Mouse (Mus musculus): ENCODE data around the gene Arl5c. TPM values are rescaled to one million over a fixed set of nuclear protein-coding genes. Genes with fewer than 3 reads are reported as not detected.

The Arl5c gene
- polyA plus RNA-seq, 1 experiment from 2014 or later, result 8.4 TPM

GRCm38 (mm10) chr11:98027297-98027688 is 31.3 kb upstream of the Arl5c start:
- peak overlapping the region; percentile 98 for H3K9ac ChIP-seq
- 0% methylated on average over 18 of the region's 18 CpGs for WGBS
- peak overlapping the region; percentile 92 for H3K27ac ChIP-seq (replicated peaks)
- H3K9me3 ChIP-seq, result no peaks in the 10 kb centered on the region
- peak overlapping the region; percentile 81 for H3K4me3 ChIP-seq
- no peaks in the 10 kb centered on the region for H3K27me3 ChIP-seq
- peaks cover 33% of the 10 kb centered on the region for H3K36me3 ChIP-seq
- peak overlapping the region; percentile 92 for H3K4me2 ChIP-seq
- H3K4me1 ChIP-seq (replicated peaks), result peaks cover 37% of the 10 kb centered on the region
- no peak for ATAC-seq (ENCODE audit: low read depth)

GRCm38 (mm10) chr11:98026570-98027296 is 30.8 kb upstream of the Arl5c start, which contains the start of gene Rpl19:
Gene Rpl19, plus strand, starts transcription at chr11:98026710.
- Histone ChIP-seq H3K4me3 (peak within 1 kb of the TSS; percentile 81), H3K9me3 (no peaks in the 10 kb centered on the region), H3K27ac (replicated peaks) (peak within 1 kb of the TSS; percentile 92), H3K27me3 (no peaks in the 10 kb centered on the region), H3K9ac (peak within 1 kb of the TSS; percentile 98), H3K4me2 (peak within 1 kb of the TSS; percentile 92), H3K4me1 (replicated peaks) (peaks cover 33% of the 10 kb centered on the region), H3K36me3 (peaks cover 33% of the 10 kb centered on the region)
- ATAC-seq (ENCODE audit: low read depth), result peak; percentile 55
- 2% methylated on average over 68 of the region's 69 CpGs for WGBS

GRCm38 (mm10) chr11:98026248-98026569 is 30.2 kb upstream of the Arl5c start:
- H3K4me3 ChIP-seq, result peak overlapping the region; percentile 81
- H3K9me3 ChIP-seq, result no peaks in the 10 kb centered on the region
- peaks cover 38% of the 10 kb centered on the region for H3K4me1 ChIP-seq (replicated peaks)
- H3K36me3 ChIP-seq, result peaks cover 31% of the 10 kb centered on the region
- WGBS, result 6% methylated on average over 15 of the region's 15 CpGs
- peak overlapping the region; percentile 98 for H3K9ac ChIP-seq
- peak overlapping the region; percentile 92 for H3K27ac ChIP-seq (replicated peaks)
- ATAC-seq (ENCODE audit: low read depth), result no peak
- peak overlapping the region; percentile 92 for H3K4me2 ChIP-seq
- no peaks in the 10 kb centered on the region for H3K27me3 ChIP-seq

DNA sequence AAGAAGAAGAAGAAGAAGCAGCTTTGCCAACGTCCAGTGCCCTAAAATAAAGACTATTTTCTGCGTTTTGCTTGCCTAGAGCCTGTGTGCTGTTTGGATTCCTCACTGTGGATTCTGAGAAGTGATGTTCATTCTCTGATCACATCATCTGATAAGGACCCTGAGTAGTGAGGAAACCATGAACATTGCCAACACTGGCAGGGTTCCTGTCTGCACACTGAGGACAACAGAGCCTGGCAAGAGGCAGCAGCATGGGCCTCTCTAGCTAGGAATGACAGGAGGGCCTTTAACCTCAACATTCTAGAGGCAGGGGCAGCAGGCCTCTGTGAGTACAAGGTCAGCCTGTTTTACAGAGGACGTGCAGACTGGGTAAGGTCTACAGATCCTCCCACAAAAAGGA is 28.5 kb upstream of the Arl5c start:
- Histone ChIP-seq H3K36me3 (peaks cover 14% of the 10 kb centered on the region), H3K4me1 (replicated peaks) (peaks cover 55% of the 10 kb centered on the region), H3K4me2 (no peak overlapping the region), H3K9me3 (no peaks in the 10 kb centered on the region), H3K4me3 (no peak overlapping the region), H3K27me3 (no peaks in the 10 kb centered on the region), H3K9ac (no peak overlapping the region), H3K27ac (replicated peaks) (no peak overlapping the region)
- 88% methylated on average over 3 of the region's 3 CpGs for WGBS
- no peak for ATAC-seq (ENCODE audit: low read depth)

GRCm38 (mm10) chr11:98022555-98023371 is 26.8 kb upstream of the Arl5c start, which contains the start of gene Cacnb1:
Gene Cacnb1, minus strand, starts transcription at chr11:98023034.
- ATAC-seq (ENCODE audit: low read depth), result peak; percentile 62
- 1% methylated on average over 51 of the region's 52 CpGs for WGBS

GRCm38 (mm10) chr11:98022253-98022554 is 26.2 kb upstream of the Arl5c start:
- Histone ChIP-seq H3K27me3 (no peaks in the 10 kb centered on the region), H3K4me1 (replicated peaks) (peaks cover 55% of the 10 kb centered on the region), H3K9me3 (no peaks in the 10 kb centered on the region), H3K4me3 (peak overlapping the region; percentile 95), H3K36me3 (peaks cover 20% of the 10 kb centered on the region), H3K27ac (replicated peaks) (peak overlapping the region; percentile 98), H3K4me2 (peak overlapping the region; percentile 78), H3K9ac (peak overlapping the region; percentile 97)
- peak; percentile 34; the same call in 1 of the 2 replicates for ATAC-seq (ENCODE audit: low read depth)
- under 1% methylated on average over 23 of the region's 23 CpGs for WGBS

More at GRCm38 (mm10) chr11:98022555-98023371, 26.8 kb upstream of the Arl5c start, which contains the start of gene Cacnb1:
- Histone ChIP-seq H3K4me1 (replicated peaks) (peaks cover 60% of the 10 kb centered on the region), H3K4me2 (peak within 1 kb of the TSS; percentile 78), H3K36me3 (peaks cover 15% of the 10 kb centered on the region), H3K9me3 (no peaks in the 10 kb centered on the region), H3K27me3 (no peaks in the 10 kb centered on the region), H3K27ac (replicated peaks) (peak within 1 kb of the TSS; percentile 98), H3K4me3 (peak within 1 kb of the TSS; percentile 95), H3K9ac (peak within 1 kb of the TSS; percentile 97)

GRCm38 (mm10) chr11:98021565-98022252 is 25.7 kb upstream of the Arl5c start:
- Histone ChIP-seq H3K9me3 (no peaks in the 10 kb centered on the region), H3K27me3 (no peaks in the 10 kb centered on the region), H3K36me3 (peaks cover 25% of the 10 kb centered on the region), H3K4me3 (peak overlapping the region; percentile 95), H3K4me1 (replicated peaks) (peaks cover 55% of the 10 kb centered on the region), H3K9ac (peak overlapping the region; percentile 97), H3K4me2 (peak overlapping the region; percentile 78), H3K27ac (replicated peaks) (peak overlapping the region; percentile 98)
- peak; percentile 12 for ATAC-seq (ENCODE audit: low read depth)
- WGBS, result 3% methylated on average over 34 of the region's 34 CpGs

DNA sequence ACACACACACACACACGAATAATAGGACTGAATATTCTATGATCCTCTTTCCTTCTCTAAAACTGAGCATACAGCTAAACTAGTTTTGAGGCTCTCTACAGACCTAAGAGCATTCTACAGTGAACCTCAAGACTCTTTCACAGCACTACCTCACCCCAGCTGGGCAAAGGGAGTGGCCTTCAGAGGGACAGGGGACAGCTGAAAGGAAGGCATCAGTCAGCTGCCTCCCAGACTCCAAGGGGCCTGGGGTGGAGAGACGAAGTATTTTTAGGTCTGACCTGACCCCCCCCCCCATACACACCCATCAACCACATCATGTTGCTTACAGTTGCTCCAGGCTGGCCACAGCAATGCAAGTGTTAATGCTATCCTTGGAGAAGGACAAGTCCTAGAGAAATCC is 25.1 kb upstream of the Arl5c start:
- Histone ChIP-seq H3K27me3 (no peaks in the 10 kb centered on the region), H3K4me3 (peak overlapping the region; percentile 95), H3K27ac (replicated peaks) (no peak overlapping the region), H3K4me1 (replicated peaks) (peaks cover 54% of the 10 kb centered on the region), H3K36me3 (peaks cover 31% of the 10 kb centered on the region), H3K4me2 (peak overlapping the region; percentile 78), H3K9ac (peak overlapping the region; percentile 97), H3K9me3 (no peaks in the 10 kb centered on the region)
- 70% methylated on average over 2 of the region's 2 CpGs for WGBS
- no peak for ATAC-seq (ENCODE audit: low read depth)

DNA sequence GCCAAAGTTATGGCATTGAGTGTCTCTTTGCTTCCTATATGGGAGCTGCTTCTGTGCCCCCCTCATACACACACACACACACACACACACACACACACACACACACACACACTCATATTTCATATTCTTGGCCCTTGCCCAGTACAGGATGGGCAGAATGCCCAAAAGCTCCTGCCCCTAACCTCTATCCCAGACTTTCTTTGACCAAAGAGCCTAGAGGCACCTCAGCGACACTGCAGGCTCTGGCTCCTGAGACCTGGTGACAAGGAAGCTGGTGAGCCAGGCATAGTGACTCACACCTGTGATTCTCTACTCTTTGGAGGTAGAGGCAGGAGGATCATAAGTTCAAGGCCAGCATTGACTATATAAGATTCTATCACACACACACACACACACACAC is 24.7 kb upstream of the Arl5c start:
- no peak for ATAC-seq (ENCODE audit: low read depth)
- Histone ChIP-seq H3K9ac (peak overlapping the region; percentile 97), H3K27me3 (no peaks in the 10 kb centered on the region), H3K4me1 (replicated peaks) (peaks cover 50% of the 10 kb centered on the region), H3K27ac (replicated peaks) (peak overlapping the region; percentile 87), H3K36me3 (peaks cover 35% of the 10 kb centered on the region), H3K9me3 (no peaks in the 10 kb centered on the region), H3K4me2 (peak overlapping the region; percentile 78), H3K4me3 (peak overlapping the region; percentile 95)
- 64% methylated on average over 1 of the region's 1 CpGs for WGBS

DNA sequence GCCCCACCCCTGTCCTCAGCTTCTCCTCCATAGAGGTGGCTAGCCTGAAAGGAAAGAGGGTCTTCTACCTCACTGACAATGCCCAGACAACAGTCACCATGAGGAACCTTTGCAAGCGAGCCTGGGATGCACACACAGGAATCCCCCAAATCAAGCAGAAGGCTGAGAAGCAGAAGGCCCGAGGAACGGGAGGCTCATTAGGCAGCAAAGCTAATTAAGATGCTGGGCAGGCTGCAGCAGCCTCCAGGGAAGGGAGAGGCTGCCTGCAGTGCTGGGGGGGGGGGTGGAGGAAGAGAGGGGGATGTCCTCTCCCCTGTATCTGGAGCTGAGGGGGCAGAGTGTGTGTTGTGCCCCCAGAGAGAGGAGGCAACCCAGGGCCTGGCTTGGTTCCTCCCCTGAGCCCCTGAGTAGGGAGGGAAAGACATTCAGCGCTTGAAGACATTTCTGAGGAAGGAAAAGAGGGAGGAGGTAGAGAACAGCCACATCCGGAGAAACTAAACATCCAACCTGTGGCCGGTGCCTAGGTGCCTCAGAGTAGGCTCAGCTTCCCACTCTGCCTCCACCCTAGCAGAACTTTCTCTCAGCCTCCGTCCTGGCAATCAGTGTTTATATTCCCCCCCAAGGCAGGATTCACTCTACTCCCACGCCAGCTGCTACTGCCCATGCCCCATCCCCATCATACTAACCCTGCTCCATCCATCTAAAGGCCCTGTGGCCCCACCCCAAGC is 24.1 kb upstream of the Arl5c start:
- H3K9me3 ChIP-seq, result no peaks in the 10 kb centered on the region
- H3K27me3 ChIP-seq, result no peaks in the 10 kb centered on the region
- peak overlapping the region; percentile 87 for H3K27ac ChIP-seq (replicated peaks)
- peak overlapping the region; percentile 95 for H3K4me3 ChIP-seq
- peaks cover 42% of the 10 kb centered on the region for H3K36me3 ChIP-seq
- ATAC-seq (ENCODE audit: low read depth), result peak; percentile 1; the same call in 1 of the 2 replicates
- H3K4me1 ChIP-seq (replicated peaks), result peaks cover 47% of the 10 kb centered on the region
- WGBS, result 17% methylated on average over 8 of the region's 8 CpGs
- peak overlapping the region; percentile 97 for H3K9ac ChIP-seq
- peak overlapping the region; percentile 78 for H3K4me2 ChIP-seq

- peak overlapping the region; percentile 95; the same call in 1 of the 2 replicates for H3K4me3 ChIP-seq
- H3K36me3 ChIP-seq, result peaks cover 52% of the 10 kb centered on the region
- peak overlapping the region; percentile 97 for H3K9ac ChIP-seq
- no peaks in the 10 kb centered on the region for H3K27me3 ChIP-seq
- H3K4me2 ChIP-seq, result peak overlapping the region; percentile 78
- 37% methylated on average over 9 of the region's 10 CpGs for WGBS
- peak overlapping the region; percentile 87 for H3K27ac ChIP-seq (replicated peaks)
- H3K9me3 ChIP-seq, result no peaks in the 10 kb centered on the region
- ATAC-seq (ENCODE audit: low read depth), result no peak
- H3K4me1 ChIP-seq (replicated peaks), result peaks cover 47% of the 10 kb centered on the region
Measured at GRCm38 (mm10) chr11:98018858-98019641, 23.1 kb upstream of the Arl5c start.

Measured in neural tube, embryonic 13.5 days (tissue).